Mouse (Mus musculus) limb, embryonic 13.5 days (tissue): ENCODE data around the gene Maml2. TPM values are rescaled to one million over a fixed set of nuclear protein-coding genes. Genes with fewer than 3 reads are reported as not detected.

Experiments
- ATAC-seq: fragments of 200-750 bp; cut with Nextera tagmentation; 2 replicates; pipeline ENCODE4 v1.8.0; 2017; ENCODE audit warnings: low read depth, moderate number of reproducible peaks, moderate TSS enrichment; ENCODE audit not compliant: low FRiP score
- H3K27ac ChIP-seq: fragments of 300-500 bp; sonication (generic); 2 replicates; pipeline ENCODE4 v1.5.1; 2015; ENCODE audit warnings: inconsistent platforms, mild to moderate bottlenecking, moderate library complexity
- H3K27me3 ChIP-seq: fragments of 300-500 bp; sonication (generic); 2 replicates; pipeline ENCODE4 v1.6.1; 2015; ENCODE audit warnings: mild to moderate bottlenecking, inconsistent platforms
- H3K36me3 ChIP-seq: fragments of 300-500 bp; sonication (generic); 2 replicates; pipeline ENCODE4 v1.6.1; 2015; ENCODE audit warnings: inconsistent platforms, mild to moderate bottlenecking, moderate library complexity
- H3K4me1 ChIP-seq: fragments of 300-500 bp; sonication (generic); 2 replicates; pipeline ENCODE4 v1.6.1; 2015; ENCODE audit warnings: inconsistent platforms
- H3K4me2 ChIP-seq: fragments of 300-500 bp; sonication (generic); replicated peaks from 2 replicates; pipeline ENCODE4 v1.6.1; 2015; ENCODE audit warnings: inconsistent platforms, mild to moderate bottlenecking, moderate library complexity
- H3K4me3 ChIP-seq: fragments of 300-500 bp; sonication (generic); 2 replicates; pipeline ENCODE4 v1.5.1; 2015; ENCODE audit warnings: moderate library complexity, mild to moderate bottlenecking, inconsistent platforms
- H3K9ac ChIP-seq: fragments of 300-500 bp; sonication (generic); 2 replicates; pipeline ENCODE4 v1.6.1; 2015; ENCODE audit warnings: mild to moderate bottlenecking, inconsistent platforms
- H3K9me3 ChIP-seq: fragments of 300-500 bp; sonication (generic); 2 replicates; pipeline ENCODE4 v1.6.1; 2016; ENCODE audit warnings: inconsistent platforms
- WGBS: fragments of 180-500 bp; shearing (Covaris S2); methylation state at CpG from one replicate; pipeline ENCODE4 v1.1.7; 2015; 5-methylcytosine and 5-hydroxymethylcytosine counted together
- polyA plus RNA-seq: library from polyadenylated mRNA; unstranded; fragments of >200 nt; fragmentation: Nextera tagmentation; extraction: Ambion mirVana; gene quantifications from 2 replicates; pipeline ENCODE4 v1.2.1, GENCODE M21; 2015

Maml2 gene
- polyA plus RNA-seq, 1 experiment from 2014 or later: 15.9 TPM

- no peak overlapping the region for H3K9ac ChIP-seq
- no peak overlapping the region for H3K4me2 ChIP-seq
- ATAC-seq: no peak
- H3K9me3 ChIP-seq: 0 out of 2 replicates have a peak, but pooled peaks cover 6% of the 10 kb centered on the region
- peaks cover 18% of the 10 kb centered on the region for H3K36me3 ChIP-seq
- no peak overlapping the region for H3K4me3 ChIP-seq
- 73% methylated on average over 6 of the region's 6 CpGs for WGBS
- no peak overlapping the region for H3K27ac ChIP-seq
- no peaks in the 10 kb centered on the region for H3K27me3 ChIP-seq
- H3K4me1 ChIP-seq: peaks cover 24% of the 10 kb centered on the region
Observed at GRCm38 (mm10) chr9:13620794-13621193, 323.0 kb downstream of the Maml2 start.

- Histone ChIP-seq H3K9ac (no peak overlapping the region), H3K9me3 (0 out of 2 replicates have a peak, but pooled peaks cover 6% of the 10 kb centered on the region), H3K4me2 (no peak overlapping the region), H3K4me3 (no peak overlapping the region), H3K27me3 (no peaks in the 10 kb centered on the region), H3K27ac (no peak overlapping the region), H3K4me1 (peaks cover 12% of the 10 kb centered on the region), H3K36me3 (peaks cover 18% of the 10 kb centered on the region)
- ATAC-seq: no peak
- WGBS: 91% methylated on average over 3 of the region's 3 CpGs
Observed at GRCm38 (mm10) chr9:13621941-13622340, 324.2 kb downstream of the Maml2 start.

GRCm38 (mm10) chr9:13622426-13622825 lies 324.7 kb downstream of the Maml2 start:
- Histone ChIP-seq H3K4me1 (peaks cover 7% of the 10 kb centered on the region; the same call in 1 of the 2 replicates), H3K27ac (no peak overlapping the region), H3K9ac (no peak overlapping the region), H3K4me2 (no peak overlapping the region), H3K36me3 (peaks cover 18% of the 10 kb centered on the region), H3K4me3 (no peak overlapping the region), H3K9me3 (0 out of 2 replicates have a peak, but pooled peaks cover 6% of the 10 kb centered on the region), H3K27me3 (no peaks in the 10 kb centered on the region)
- no peak for ATAC-seq
- 83% methylated on average over 5 of the region's 5 CpGs for WGBS

GRCm38 (mm10) chr9:13623892-13624422 lies 326.2 kb downstream of the Maml2 start:
- 94% methylated on average over 3 of the region's 3 CpGs for WGBS
- Histone ChIP-seq H3K9me3 (0 out of 2 replicates have a peak, but pooled peaks cover 3% of the 10 kb centered on the region), H3K4me2 (no peak overlapping the region), H3K27me3 (no peaks in the 10 kb centered on the region), H3K36me3 (peaks cover 18% of the 10 kb centered on the region), H3K4me1 (0 out of 2 replicates have a peak, but pooled peaks cover 3% of the 10 kb centered on the region), H3K9ac (no peak overlapping the region), H3K27ac (no peak overlapping the region), H3K4me3 (no peak overlapping the region)
- no peak for ATAC-seq

GRCm38 (mm10) chr9:13624780-13625179 lies 327.0 kb downstream of the Maml2 start:
- Histone ChIP-seq H3K4me1 (0 out of 2 replicates have a peak, but pooled peaks cover 3% of the 10 kb centered on the region), H3K27me3 (no peaks in the 10 kb centered on the region), H3K9ac (no peak overlapping the region), H3K9me3 (no peaks in the 10 kb centered on the region), H3K36me3 (peaks cover 18% of the 10 kb centered on the region), H3K4me3 (no peak overlapping the region), H3K27ac (no peak overlapping the region), H3K4me2 (no peak overlapping the region)
- WGBS: 84% methylated on average over 1 of the region's 1 CpGs
- ATAC-seq: no peak

- Histone ChIP-seq H3K36me3 (peaks cover 18% of the 10 kb centered on the region), H3K27ac (no peak overlapping the region), H3K4me2 (no peak overlapping the region), H3K4me1 (0 out of 2 replicates have a peak, but pooled peaks cover 3% of the 10 kb centered on the region), H3K9ac (no peak overlapping the region), H3K4me3 (no peak overlapping the region), H3K27me3 (no peaks in the 10 kb centered on the region), H3K9me3 (no peaks in the 10 kb centered on the region)
- 90% methylated on average over 3 of the region's 3 CpGs for WGBS
- no peak for ATAC-seq
Observed at GRCm38 (mm10) chr9:13625215-13625614, 327.5 kb downstream of the Maml2 start.

- no peaks in the 10 kb centered on the region for H3K27me3 ChIP-seq
- no peak overlapping the region for H3K4me3 ChIP-seq
- H3K9ac ChIP-seq: no peak overlapping the region
- 0 out of 2 replicates have a peak, but pooled peaks cover 3% of the 10 kb centered on the region for H3K4me1 ChIP-seq
- H3K9me3 ChIP-seq: no peaks in the 10 kb centered on the region
- no peak for ATAC-seq
- H3K27ac ChIP-seq: no peak overlapping the region
- H3K4me2 ChIP-seq: no peak overlapping the region
- peaks cover 6% of the 10 kb centered on the region for H3K36me3 ChIP-seq
- 81% methylated on average over 3 of the region's 3 CpGs for WGBS
Observed at GRCm38 (mm10) chr9:13626480-13626879, 328.7 kb downstream of the Maml2 start.

GRCm38 (mm10) chr9:13633371-13633770 lies 335.6 kb downstream of the Maml2 start:
- ATAC-seq: no peak
- Histone ChIP-seq H3K36me3 (no peaks in the 10 kb centered on the region), H3K9ac (no peak overlapping the region), H3K4me1 (peaks cover 25% of the 10 kb centered on the region), H3K9me3 (no peaks in the 10 kb centered on the region), H3K4me3 (no peak overlapping the region), H3K27me3 (no peaks in the 10 kb centered on the region), H3K27ac (peak overlapping the region; percentile 22; the same call in 1 of the 2 replicates), H3K4me2 (no peak overlapping the region)
- WGBS: 52% methylated on average over 1 of the region's 1 CpGs

GRCm38 (mm10) chr9:13639655-13640054 lies 341.9 kb downstream of the Maml2 start:
- ATAC-seq: no peak
- H3K9me3 ChIP-seq: no peaks in the 10 kb centered on the region
- no peak overlapping the region for H3K9ac ChIP-seq
- H3K4me1 ChIP-seq: peaks cover 16% of the 10 kb centered on the region
- H3K36me3 ChIP-seq: no peaks in the 10 kb centered on the region
- H3K27me3 ChIP-seq: no peaks in the 10 kb centered on the region
- H3K27ac ChIP-seq: no peak overlapping the region
- H3K4me3 ChIP-seq: no peak overlapping the region
- H3K4me2 ChIP-seq: no peak overlapping the region
- WGBS: 15% methylated on average over 3 of the region's 3 CpGs

GRCm38 (mm10) chr9:13645153-13645552 lies 347.4 kb downstream of the Maml2 start:
- WGBS: 10% methylated on average over 5 of the region's 5 CpGs
- Histone ChIP-seq H3K4me1 (peaks cover 45% of the 10 kb centered on the region), H3K27me3 (no peaks in the 10 kb centered on the region), H3K27ac (peak overlapping the region; percentile 86), H3K4me3 (no peak overlapping the region), H3K9ac (no peak overlapping the region), H3K9me3 (no peaks in the 10 kb centered on the region), H3K36me3 (no peaks in the 10 kb centered on the region), H3K4me2 (peak overlapping the region; percentile 32; the same call in 1 of the 2 replicates)
- peak; percentile 95 for ATAC-seq

- ATAC-seq: no peak
- H3K9ac ChIP-seq: no peak overlapping the region
- no peaks in the 10 kb centered on the region for H3K9me3 ChIP-seq
- H3K27me3 ChIP-seq: no peaks in the 10 kb centered on the region
- WGBS: 89% methylated on average over 2 of the region's 2 CpGs
- no peak overlapping the region for H3K4me2 ChIP-seq
- peaks cover 25% of the 10 kb centered on the region for H3K4me1 ChIP-seq
- H3K4me3 ChIP-seq: no peak overlapping the region
- no peaks in the 10 kb centered on the region for H3K36me3 ChIP-seq
- H3K27ac ChIP-seq: no peak overlapping the region
Observed at GRCm38 (mm10) chr9:13651065-13651464, 353.3 kb downstream of the Maml2 start.

- no peak for ATAC-seq
- Histone ChIP-seq H3K9me3 (no peaks in the 10 kb centered on the region), H3K27me3 (no peaks in the 10 kb centered on the region), H3K27ac (no peak overlapping the region), H3K4me1 (peaks cover 17% of the 10 kb centered on the region), H3K9ac (no peak overlapping the region), H3K4me2 (no peak overlapping the region), H3K4me3 (no peak overlapping the region), H3K36me3 (no peaks in the 10 kb centered on the region)
- WGBS: 90% methylated on average over 4 of the region's 4 CpGs
Observed at GRCm38 (mm10) chr9:13651828-13652227, 354.1 kb downstream of the Maml2 start.

- H3K4me1 ChIP-seq: peaks cover 17% of the 10 kb centered on the region
- H3K4me3 ChIP-seq: no peak overlapping the region
- H3K27me3 ChIP-seq: no peaks in the 10 kb centered on the region
- no peak overlapping the region for H3K27ac ChIP-seq
- no peaks in the 10 kb centered on the region for H3K9me3 ChIP-seq
- H3K36me3 ChIP-seq: no peaks in the 10 kb centered on the region
- no peak for ATAC-seq
- no peak overlapping the region for H3K4me2 ChIP-seq
- no peak overlapping the region for H3K9ac ChIP-seq
- WGBS: 78% methylated on average over 8 of the region's 8 CpGs
Observed at GRCm38 (mm10) chr9:13652389-13652877, 354.7 kb downstream of the Maml2 start.
